Mouse (Mus musculus) heart, embryonic 13.5 days (tissue): Measurements from ENCODE around the gene Sertad2. TPM values are rescaled to one million over a fixed set of nuclear protein-coding genes. Genes with fewer than 3 reads are reported as not detected.

Experiments
- ATAC-seq: fragments of 200-750 bp; cut with Nextera tagmentation; 2 replicates; pipeline ENCODE4 v1.8.0; 2017; ENCODE audit warnings: moderate TSS enrichment; ENCODE audit not compliant: insufficient number of reproducible peaks, low FRiP score, low TSS enrichment; ENCODE audit errors: extremely low read depth
- H3K27ac ChIP-seq: fragments of 300-500 bp; sonication (generic); replicated peaks from 2 replicates; pipeline ENCODE4 v1.5.1; 2015; ENCODE audit warnings: moderate library complexity, mild to moderate bottlenecking, inconsistent platforms
- H3K27me3 ChIP-seq: fragments of 300-500 bp; sonication (generic); replicated peaks from 2 replicates; pipeline ENCODE4 v1.6.1; 2015; ENCODE audit warnings: mild to moderate bottlenecking, inconsistent platforms
- H3K36me3 ChIP-seq: fragments of 300-500 bp; sonication (generic); 2 replicates; pipeline ENCODE4 v1.6.1; 2015; ENCODE audit warnings: mild to moderate bottlenecking, inconsistent platforms
- H3K4me1 ChIP-seq: fragments of 300-500 bp; sonication (generic); 2 replicates; pipeline ENCODE4 v1.6.1; 2015; ENCODE audit warnings: inconsistent platforms
- H3K4me2 ChIP-seq: fragments of 300-500 bp; sonication (generic); 2 replicates; pipeline ENCODE4 v1.6.1; 2015; ENCODE audit warnings: inconsistent platforms, mild to moderate bottlenecking, moderate library complexity
- H3K4me3 ChIP-seq: fragments of 300-500 bp; sonication (generic); 2 replicates; pipeline ENCODE4 v1.5.1; 2015; ENCODE audit warnings: moderate library complexity, mild to moderate bottlenecking, inconsistent platforms
- H3K9ac ChIP-seq: fragments of 300-500 bp; sonication (generic); 2 replicates; pipeline ENCODE4 v1.6.1; 2015; ENCODE audit warnings: inconsistent platforms, mild to moderate bottlenecking, moderate library complexity
- H3K9me3 ChIP-seq: fragments of 300-500 bp; sonication (generic); 2 replicates; pipeline ENCODE4 v1.6.1; 2016; ENCODE audit warnings: inconsistent platforms
- WGBS: fragments of 180-500 bp; shearing (Covaris S2); methylation state at CpG from one replicate; pipeline ENCODE4 v1.1.7; 2015; ENCODE audit warnings: mixed read lengths; 5-methylcytosine and 5-hydroxymethylcytosine counted together
- polyA plus RNA-seq: library from polyadenylated mRNA; unstranded; fragments of >200 nt; fragmentation: Nextera tagmentation; extraction: Ambion mirVana; gene quantifications from 2 replicates; pipeline ENCODE4 v1.2.1, GENCODE M21; 2015

The Sertad2 gene
- polyA plus RNA-seq, 1 experiment from 2014 or later = 30.5 TPM

GRCm38 (mm10) chr11:20605613-20606012, 62.6 kb downstream of the Sertad2 start:
- Histone ChIP-seq H3K27me3 (no peaks in the 10 kb centered on the region), H3K4me1 (peaks cover 54% of the 10 kb centered on the region), H3K4me2 (no peak overlapping the region; the same call in 1 of the 2 replicates), H3K36me3 (no peaks in the 10 kb centered on the region), H3K9me3 (no peaks in the 10 kb centered on the region), H3K27ac (peak overlapping the region; percentile 39), H3K9ac (peak overlapping the region; percentile 61; the same call in 1 of the 2 replicates), H3K4me3 (no peak overlapping the region)
- ATAC-seq = no peak
- WGBS = 51% methylated on average over 7 of the region's 7 CpGs

- Histone ChIP-seq H3K4me2 (no peak overlapping the region), H3K27ac (peak overlapping the region; percentile 21; the same call in 1 of the 2 replicates), H3K36me3 (no peaks in the 10 kb centered on the region), H3K9ac (no peak overlapping the region), H3K27me3 (no peaks in the 10 kb centered on the region), H3K4me3 (no peak overlapping the region), H3K4me1 (peaks cover 43% of the 10 kb centered on the region), H3K9me3 (no peaks in the 10 kb centered on the region)
- no peak for ATAC-seq
- WGBS = 59% methylated on average over 11 of the region's 11 CpGs
Measured at GRCm38 (mm10) chr11:20608442-20608841, 65.4 kb downstream of the Sertad2 start.

DNA sequence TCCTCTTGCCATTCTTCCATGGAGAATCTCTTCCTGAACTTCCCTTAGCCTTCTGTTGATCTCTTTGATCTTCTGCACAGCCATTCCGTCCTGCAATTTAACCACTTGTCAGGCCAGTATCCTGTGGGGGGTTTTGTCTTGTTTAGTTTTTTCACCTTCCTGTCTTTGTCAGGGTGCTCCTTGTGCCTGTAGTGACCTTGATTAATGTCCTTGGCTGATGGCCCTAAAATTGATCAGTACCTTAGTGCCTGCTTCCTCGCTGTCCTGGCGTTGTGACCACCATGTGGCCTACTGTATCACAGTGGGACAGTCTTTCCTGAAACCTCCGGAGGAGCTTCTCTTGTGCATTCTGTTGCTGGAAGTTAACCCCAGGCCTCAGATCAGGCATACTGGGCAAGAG, 70.2 kb downstream of the Sertad2 start:
- Histone ChIP-seq H3K27ac (no peak overlapping the region), H3K9me3 (no peaks in the 10 kb centered on the region), H3K9ac (no peak overlapping the region), H3K4me2 (no peak overlapping the region), H3K36me3 (no peaks in the 10 kb centered on the region), H3K4me1 (peaks cover 37% of the 10 kb centered on the region), H3K4me3 (no peak overlapping the region), H3K27me3 (no peaks in the 10 kb centered on the region)
- WGBS = 72% methylated on average over 4 of the region's 4 CpGs
- no peak for ATAC-seq

DNA sequence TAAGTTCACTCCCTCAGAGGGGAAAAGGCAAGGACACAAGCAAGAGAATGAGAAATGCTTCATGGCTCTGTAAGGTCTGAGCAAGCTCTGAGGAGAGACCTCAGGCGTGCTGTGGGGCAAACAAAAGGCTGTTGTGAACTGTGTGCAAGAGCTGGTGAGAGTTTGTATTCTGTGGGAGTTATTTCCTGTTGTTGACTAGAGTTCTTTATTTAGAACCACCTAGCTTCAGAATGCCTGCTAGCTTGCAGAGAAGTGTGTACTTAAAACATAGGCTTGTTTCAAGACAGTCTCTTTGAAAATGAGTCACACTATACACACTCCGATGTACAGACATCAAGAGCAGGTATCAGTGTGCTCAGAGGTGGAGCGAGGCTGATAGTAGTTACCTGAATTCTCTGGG, 73.0 kb downstream of the Sertad2 start:
- Histone ChIP-seq H3K27me3 (no peaks in the 10 kb centered on the region), H3K4me1 (peaks cover 27% of the 10 kb centered on the region), H3K4me3 (no peak overlapping the region), H3K9me3 (no peaks in the 10 kb centered on the region), H3K4me2 (0 out of 2 replicates have a peak overlapping the region, but pooled peaks have one; percentile 8), H3K27ac (peak overlapping the region; percentile 87), H3K9ac (peak overlapping the region; percentile 50; the same call in 1 of the 2 replicates), H3K36me3 (no peaks in the 10 kb centered on the region)
- WGBS = 30% methylated on average over 3 of the region's 3 CpGs
- no peak for ATAC-seq

DNA sequence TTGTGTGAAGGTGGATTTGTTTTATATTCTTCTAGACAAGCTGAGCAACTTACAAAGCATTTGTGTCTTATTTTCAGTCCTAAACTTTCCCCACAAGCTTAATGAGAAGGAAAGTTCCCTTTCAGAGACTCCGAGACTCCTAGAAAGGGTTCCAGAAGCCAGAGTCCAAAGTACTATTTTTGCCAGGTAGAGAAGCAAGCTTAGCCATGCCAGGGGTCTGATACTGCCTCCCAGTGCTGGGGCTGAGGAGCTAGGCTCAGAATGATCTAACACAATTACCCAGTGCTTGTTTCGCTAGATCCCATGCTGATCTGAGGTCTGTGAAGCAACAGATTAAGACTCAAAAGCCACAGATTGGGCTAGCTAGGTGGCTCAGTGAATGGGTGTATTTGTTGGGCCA, 84.1 kb downstream of the Sertad2 start:
- Histone ChIP-seq H3K27ac (0 out of 2 replicates have a peak overlapping the region, but pooled peaks have one; percentile 20), H3K9me3 (no peaks in the 10 kb centered on the region), H3K4me2 (no peak overlapping the region), H3K4me3 (no peak overlapping the region), H3K4me1 (peaks cover 18% of the 10 kb centered on the region), H3K9ac (no peak overlapping the region), H3K27me3 (no peaks in the 10 kb centered on the region), H3K36me3 (no peaks in the 10 kb centered on the region)
- WGBS = 79% methylated on average over 2 of the region's 2 CpGs
- no peak for ATAC-seq

GRCm38 (mm10) chr11:20628216-20628615, 85.2 kb downstream of the Sertad2 start:
- 15% methylated on average over 2 of the region's 2 CpGs for WGBS
- no peak overlapping the region for H3K4me3 ChIP-seq
- H3K27me3 ChIP-seq = no peaks in the 10 kb centered on the region
- ATAC-seq = no peak
- H3K27ac ChIP-seq = no peak overlapping the region
- no peaks in the 10 kb centered on the region for H3K9me3 ChIP-seq
- no peak overlapping the region for H3K9ac ChIP-seq
- H3K36me3 ChIP-seq = no peaks in the 10 kb centered on the region
- H3K4me2 ChIP-seq = no peak overlapping the region
- peaks cover 22% of the 10 kb centered on the region for H3K4me1 ChIP-seq

DNA sequence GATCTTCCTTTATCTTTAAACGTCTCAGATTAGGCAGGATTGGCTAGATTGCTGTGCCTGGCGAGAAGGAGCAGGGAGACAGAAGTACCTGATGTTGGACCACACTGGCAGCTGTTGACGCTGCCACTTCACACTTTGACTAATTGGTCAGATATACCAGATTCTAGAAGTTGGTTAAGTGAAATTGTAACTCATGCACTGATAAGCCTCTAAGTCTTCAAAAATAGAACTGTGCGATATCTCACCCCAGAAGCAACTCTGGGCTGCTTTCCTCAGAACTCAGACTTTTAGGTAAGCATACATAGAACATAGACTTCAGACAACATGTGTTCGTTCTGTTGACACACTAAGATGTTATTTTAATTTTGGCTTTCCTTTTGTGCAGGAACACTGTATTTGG, 86.6 kb downstream of the Sertad2 start:
- Histone ChIP-seq H3K27me3 (no peaks in the 10 kb centered on the region), H3K36me3 (no peaks in the 10 kb centered on the region), H3K4me3 (no peak overlapping the region), H3K27ac (no peak overlapping the region), H3K9ac (no peak overlapping the region), H3K9me3 (no peaks in the 10 kb centered on the region), H3K4me2 (no peak overlapping the region), H3K4me1 (peaks cover 37% of the 10 kb centered on the region)
- ATAC-seq = no peak
- WGBS = 55% methylated on average over 5 of the region's 5 CpGs

DNA sequence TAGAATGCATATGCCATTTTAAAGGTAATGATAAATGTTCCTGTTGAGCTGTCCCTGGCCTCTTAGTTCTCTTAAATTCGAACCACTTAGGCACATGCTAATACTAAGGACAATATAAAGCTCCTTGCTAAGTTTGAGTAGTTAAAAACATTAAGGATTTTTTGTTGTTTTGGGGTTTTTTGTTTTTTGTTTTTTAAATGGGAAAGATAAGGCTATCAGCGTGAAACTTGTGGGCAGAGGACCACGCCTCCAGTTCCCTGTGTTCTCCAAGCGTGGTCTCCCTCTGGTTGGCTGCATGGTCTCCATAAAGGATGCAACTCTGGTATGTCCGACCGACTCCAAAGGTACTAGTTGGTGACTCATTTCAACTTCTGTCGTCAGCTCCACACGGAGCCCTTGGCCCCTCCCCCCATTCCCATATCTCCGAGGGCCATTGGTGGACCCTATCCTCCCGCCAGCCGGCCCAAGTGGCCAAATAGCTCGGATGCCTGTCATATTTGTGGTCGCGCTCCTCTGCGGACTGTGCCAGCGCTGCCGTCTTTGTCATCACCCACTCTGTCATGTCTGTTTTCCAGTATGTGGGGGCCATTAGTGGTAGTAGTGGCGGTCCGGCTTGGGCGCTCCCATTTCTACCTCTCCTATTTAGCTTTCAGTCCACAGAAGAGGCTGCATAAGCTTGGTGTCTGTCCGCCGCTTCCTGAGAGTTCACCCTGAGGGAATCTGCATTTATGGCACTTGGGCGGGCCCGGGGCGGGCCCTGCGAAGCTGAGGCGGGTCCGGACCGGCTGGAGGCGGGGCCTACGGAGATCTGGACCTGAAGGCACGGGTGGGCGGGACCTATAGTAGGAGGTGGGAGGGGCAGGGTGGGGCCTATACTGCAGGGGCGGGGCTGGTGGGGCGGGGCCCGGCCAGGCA, 88.2 kb downstream of the Sertad2 start:
- no peaks in the 10 kb centered on the region for H3K9me3 ChIP-seq
- ATAC-seq = peak; percentile 84
- H3K9ac ChIP-seq = peak overlapping the region; percentile 96
- peak overlapping the region; percentile 81 for H3K4me3 ChIP-seq
- WGBS = 2% methylated on average over 33 of the region's 36 CpGs
- H3K27me3 ChIP-seq = no peaks in the 10 kb centered on the region
- peak overlapping the region; percentile 100 for H3K27ac ChIP-seq
- peaks cover 52% of the 10 kb centered on the region for H3K4me1 ChIP-seq
- H3K36me3 ChIP-seq = no peaks in the 10 kb centered on the region
- peak overlapping the region; percentile 76 for H3K4me2 ChIP-seq

DNA sequence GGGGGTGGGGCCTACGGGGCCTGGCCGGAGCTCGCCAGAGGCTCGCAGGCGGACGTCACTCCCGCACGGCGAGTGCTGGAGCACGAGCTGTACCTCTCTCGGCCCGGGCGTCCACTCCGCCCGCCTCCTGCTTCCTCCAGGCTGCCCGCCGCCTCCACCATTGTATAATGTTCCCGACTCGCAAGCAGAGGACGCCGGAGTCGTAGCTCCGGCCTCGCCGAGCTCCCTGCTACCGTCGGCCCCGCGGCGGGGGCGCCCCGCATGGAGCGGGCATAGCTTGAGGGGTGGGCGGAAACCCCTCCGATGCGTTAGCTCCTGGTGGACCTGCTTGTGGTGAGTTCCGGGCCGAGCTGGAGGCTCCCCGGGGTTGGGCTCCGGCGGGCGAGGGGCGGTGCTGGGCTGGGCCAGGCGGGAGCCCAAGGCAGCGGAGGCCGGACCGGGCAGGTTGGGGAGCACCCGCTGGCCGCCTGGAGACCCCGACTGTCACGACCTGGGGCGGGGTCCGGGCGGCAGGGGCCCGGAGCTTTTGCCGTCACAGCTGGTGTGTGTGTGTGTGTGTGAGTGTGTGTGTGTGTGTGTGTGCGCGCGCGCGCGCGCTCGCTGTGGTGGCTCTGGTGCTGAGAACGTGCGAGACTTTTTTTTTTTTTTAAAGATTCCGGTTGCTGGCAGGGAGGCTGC, 89.0 kb downstream of the Sertad2 start:
- Histone ChIP-seq H3K4me2 (peak overlapping the region; percentile 76), H3K36me3 (no peaks in the 10 kb centered on the region), H3K4me1 (peaks cover 54% of the 10 kb centered on the region), H3K27ac (peak overlapping the region; percentile 100), H3K4me3 (peak overlapping the region; percentile 81), H3K27me3 (no peaks in the 10 kb centered on the region), H3K9ac (peak overlapping the region; percentile 96), H3K9me3 (no peaks in the 10 kb centered on the region)
- WGBS = under 1% methylated on average over 65 of the region's 67 CpGs
- ATAC-seq = peak; percentile 85

- Histone ChIP-seq H3K9ac (peak overlapping the region; percentile 96), H3K27ac (peak overlapping the region; percentile 100), H3K4me1 (peaks cover 51% of the 10 kb centered on the region), H3K4me3 (peak overlapping the region; percentile 81), H3K4me2 (peak overlapping the region; percentile 76), H3K27me3 (no peaks in the 10 kb centered on the region), H3K9me3 (no peaks in the 10 kb centered on the region), H3K36me3 (no peaks in the 10 kb centered on the region)
- WGBS = under 1% methylated on average over 13 of the region's 13 CpGs
- no peak for ATAC-seq
Measured at GRCm38 (mm10) chr11:20632619-20632965, 89.5 kb downstream of the Sertad2 start.

DNA sequence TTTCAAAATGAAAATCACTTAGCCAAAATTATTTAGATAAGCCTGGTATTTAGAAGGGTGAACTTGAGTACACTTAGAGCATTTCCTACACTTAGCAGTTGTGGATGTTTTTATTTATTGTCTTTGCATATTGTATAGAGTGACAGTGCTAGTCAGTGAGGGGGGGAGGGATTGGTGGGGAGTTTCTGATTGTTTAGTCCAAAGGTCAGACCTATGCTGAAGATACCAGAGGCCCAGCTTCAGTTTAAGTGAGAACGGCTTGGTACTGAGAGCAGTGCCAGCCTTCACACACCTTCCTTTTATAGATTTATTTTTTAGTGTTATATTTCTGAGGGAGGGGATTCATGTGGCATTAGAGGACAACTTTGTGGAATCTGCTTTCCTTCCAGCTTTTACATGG, 91.5 kb downstream of the Sertad2 start:
- 0 out of 2 replicates have a peak overlapping the region, but pooled peaks have one; percentile 36 for H3K27ac ChIP-seq
- peaks cover 55% of the 10 kb centered on the region for H3K4me1 ChIP-seq
- ATAC-seq = no peak
- peak overlapping the region; percentile 81 for H3K4me3 ChIP-seq
- H3K27me3 ChIP-seq = no peaks in the 10 kb centered on the region
- H3K4me2 ChIP-seq = peak overlapping the region; percentile 76
- no peaks in the 10 kb centered on the region for H3K36me3 ChIP-seq
- no peaks in the 10 kb centered on the region for H3K9me3 ChIP-seq
- peak overlapping the region; percentile 58; the same call in 1 of the 2 replicates for H3K9ac ChIP-seq
- WGBS = 56% methylated on average over 1 of the region's 1 CpGs
